Mouse (Mus musculus) c-Kit-positive CD71-positive TER-119-negative erythroid progenitor cells, embryonic 14.5 days (primary cell): ENCODE data around the gene Ipo4.

Source experiments
- DNase-seq: peaks from one replicate; pipeline ENCODE4 v3.0.0-alpha.2; 2013; ENCODE audit warnings: low read depth

The Ipo4 gene

DNA sequence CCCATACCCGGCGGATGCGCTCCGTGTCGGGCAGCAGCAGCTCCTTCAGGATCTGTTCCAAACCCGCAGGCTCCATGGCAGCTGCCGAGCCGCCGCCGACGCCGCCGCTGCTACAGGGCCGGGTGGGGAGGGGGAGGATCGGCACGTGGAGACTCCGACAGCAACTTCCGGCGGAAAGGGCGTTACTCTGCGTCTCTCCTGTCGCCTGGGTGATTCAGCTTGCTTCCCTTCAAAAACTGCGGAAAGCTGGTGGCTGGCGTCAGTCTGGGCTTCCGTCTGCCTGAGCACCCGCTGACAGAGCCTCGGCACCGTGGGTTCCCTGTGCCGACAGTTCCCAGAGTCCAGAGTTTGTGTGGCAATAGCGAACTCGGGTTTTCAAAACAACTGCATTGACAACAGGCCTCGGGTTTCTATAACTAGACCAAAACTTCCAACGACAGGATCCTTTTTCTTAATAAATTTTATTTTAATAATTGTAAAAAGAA lies at the start of gene Ipo4:
Ipo4 (minus strand) TSS at position 435 of the 485 bp plus-strand sequence.
- peak; percentile 78 for DNase-seq

DNA sequence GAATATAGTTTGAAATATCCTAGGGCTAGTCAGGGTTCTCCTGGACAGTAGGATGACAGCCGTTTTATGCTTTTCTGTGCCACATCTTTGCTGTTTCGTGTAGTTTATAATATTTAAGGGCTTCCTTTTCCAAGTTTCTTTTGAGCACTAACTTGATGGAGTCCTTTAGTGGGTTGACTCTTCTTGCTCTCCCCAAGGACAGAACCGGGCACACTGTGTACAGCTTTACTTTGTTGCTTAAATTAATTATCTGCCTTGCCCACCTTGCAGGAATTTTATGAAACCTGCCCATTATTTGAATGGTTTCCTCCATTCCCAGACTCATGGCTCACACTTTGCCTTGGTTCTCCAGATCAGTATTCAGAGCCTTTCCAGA lies 46.3 kb upstream of the Ipo4 start:
- no peak for DNase-seq

DNA sequence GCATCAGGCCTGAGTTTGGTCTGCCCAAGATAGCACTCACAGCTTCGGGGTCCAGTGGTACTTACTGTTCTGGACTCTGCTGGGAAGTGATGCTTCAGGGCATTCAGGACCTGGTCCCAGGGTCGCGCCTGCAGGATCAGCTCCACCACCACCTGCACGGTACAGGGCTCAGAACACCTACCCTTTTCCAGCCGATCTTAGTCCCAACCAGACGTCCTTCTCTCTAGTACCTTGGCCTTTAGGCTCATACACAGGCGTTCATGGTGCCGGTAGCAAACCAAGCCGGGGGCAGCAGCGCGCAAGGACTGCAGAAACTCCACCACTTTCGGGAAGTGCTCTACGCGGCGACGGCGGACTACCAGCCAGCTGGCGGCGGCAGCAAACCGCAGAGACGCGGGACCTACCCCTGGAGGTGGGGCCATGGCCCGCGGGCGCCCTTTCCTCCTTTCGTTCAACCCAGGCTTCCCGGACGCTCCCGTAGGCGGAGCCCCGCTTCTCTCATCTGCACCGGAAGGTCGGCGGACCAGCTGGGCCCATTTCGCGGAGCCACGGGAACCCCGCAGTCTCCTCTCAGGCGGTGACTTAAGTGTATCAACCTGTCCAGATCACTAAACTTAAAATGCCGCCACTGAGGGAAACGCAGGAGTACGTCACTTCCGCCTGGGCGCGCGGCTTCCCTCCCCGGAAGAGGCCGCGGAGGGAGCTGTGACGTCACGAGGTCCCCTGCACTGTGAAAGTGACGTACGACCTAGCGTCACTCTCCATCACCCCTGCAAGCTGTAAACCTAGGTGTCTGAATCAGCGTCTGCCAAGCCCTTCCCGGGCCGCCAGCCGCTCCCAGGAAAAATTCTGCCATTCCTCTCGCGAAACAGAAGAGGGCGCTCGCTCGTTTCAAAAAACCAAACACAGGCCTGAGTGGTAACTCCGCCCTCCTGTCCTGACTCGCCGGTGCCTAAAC lies 45.7 kb upstream of the Ipo4 start, which contains the start of gene Tinf2:
Tinf2 (minus strand) TSS at position 661 of the 958 bp plus-strand sequence.
- peak; percentile 95 for DNase-seq

DNA sequence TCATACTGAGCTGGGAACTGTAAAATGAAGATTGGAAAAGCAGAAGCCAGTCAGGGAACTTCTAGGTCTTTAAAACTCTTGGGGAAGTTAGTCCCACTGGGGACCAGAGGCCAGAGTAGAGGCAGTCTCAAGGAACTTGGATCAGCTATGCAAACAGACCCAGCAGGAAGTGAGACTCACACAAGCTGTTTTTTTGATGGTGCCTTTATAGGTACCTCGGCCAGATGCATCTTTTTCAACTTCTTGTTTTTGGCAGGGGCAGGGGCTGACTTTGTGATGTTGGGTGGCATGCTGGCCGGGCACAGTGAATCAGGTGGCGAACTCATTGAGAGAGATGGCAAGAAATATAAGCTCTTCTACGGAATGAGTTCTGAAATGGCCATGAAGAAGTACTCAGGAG lies 41.9 kb upstream of the Ipo4 start:
- no peak for DNase-seq

DNA sequence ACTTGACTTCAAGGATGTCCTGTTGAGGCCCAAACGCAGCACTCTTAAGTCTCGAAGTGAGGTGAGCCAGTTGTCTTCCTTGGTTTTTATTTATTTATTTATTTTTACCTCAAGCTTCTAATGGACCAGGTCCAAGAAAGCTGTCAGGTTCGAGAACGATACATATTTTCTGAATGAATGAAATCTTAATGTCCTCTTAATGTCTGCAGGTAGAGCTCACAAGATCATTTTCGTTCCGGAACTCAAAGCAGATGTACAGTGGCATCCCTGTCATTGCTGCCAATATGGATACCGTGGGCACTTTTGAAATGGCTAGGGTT lies 36.9 kb upstream of the Ipo4 start:
- DNase-seq, result no peak

DNA sequence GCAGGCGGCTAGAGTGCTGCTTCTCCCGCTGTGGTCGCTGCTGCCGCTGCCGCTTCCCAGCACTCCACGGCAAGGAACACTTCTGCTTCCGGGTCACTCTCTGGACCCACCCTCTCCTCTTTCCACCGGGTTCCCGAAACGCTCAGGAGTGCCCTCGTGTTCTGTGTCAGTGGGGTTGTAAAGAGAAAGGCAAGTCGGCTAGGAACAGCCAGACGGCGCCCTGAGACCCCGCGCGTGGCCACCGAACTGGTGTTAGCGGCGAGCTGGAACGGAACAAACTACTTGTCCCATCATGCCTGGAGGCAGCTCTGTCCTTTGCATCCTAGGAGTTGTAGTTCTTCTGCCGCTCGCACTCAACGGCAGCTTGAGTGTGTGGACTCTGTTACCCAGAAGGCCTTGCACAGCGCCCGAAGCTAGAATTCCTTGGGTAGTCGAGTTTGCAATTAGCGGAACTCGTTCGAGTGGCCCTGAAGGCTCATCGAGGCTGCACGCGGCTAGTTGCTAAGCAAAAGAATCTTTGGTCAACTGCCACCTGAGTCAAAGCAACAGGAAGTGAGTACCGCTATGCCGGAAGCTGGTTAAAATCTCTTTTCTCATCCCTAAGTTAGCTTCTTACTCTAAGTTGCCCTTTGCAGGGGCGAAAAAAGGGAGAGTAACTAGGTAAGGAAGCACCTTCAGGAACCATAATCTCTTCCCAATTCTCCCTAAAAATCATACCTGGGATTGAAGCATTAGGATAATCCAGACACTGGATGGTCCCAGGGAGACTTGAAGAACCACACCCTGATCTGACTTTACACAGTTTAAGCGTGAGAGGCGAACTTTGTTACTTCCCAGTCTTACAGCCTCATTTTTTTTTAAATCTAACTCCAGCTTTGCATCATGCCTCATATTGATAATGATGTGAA lies 36.3 kb upstream of the Ipo4 start, which contains the start of the genes Gmpr2 and Nedd8:
Gmpr2 (plus strand) TSS at position 109 of the 908 bp plus-strand sequence.
Nedd8 (minus strand) TSS at position 292 of the 908 bp plus-strand sequence.
- peak; percentile 94 for DNase-seq

DNA sequence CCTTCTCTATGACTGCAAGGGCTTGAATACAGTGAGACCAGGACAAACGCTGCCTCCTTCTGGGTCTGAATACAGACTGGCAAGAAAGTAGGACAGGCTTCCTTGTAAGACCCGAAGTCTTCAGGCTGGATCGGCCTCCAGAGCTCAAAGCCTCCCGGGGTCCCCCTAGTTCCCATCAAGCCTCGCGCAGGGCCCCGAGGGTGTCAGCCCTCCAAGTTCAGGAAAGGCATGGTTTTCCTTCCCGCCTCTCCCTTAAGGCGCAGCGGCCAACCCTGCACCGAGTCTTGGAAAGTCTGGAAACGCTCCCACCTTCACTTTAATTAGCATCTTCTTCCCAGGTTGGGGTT lies 35.7 kb upstream of the Ipo4 start:
- peak; percentile 19 for DNase-seq

DNA sequence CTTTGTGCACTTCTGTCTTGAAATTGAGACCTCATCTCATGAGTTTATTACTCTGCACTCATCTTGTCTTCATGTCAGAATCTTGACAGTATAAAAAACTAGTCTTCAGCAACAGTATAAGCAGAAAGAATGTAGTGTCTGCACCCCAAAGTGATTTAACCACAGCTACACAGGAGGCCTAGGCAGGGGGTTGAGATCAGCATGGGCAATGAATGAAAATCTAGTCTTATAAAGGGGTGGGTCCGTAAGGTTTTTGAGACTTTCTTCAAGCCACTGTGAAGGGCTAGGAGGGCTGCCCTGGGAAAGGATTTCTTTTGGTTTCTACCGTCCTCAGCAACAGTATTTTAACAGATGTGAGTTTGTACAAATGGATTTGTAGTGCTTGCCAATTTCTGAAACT lies 24.9 kb upstream of the Ipo4 start:
- DNase-seq, result no peak

DNA sequence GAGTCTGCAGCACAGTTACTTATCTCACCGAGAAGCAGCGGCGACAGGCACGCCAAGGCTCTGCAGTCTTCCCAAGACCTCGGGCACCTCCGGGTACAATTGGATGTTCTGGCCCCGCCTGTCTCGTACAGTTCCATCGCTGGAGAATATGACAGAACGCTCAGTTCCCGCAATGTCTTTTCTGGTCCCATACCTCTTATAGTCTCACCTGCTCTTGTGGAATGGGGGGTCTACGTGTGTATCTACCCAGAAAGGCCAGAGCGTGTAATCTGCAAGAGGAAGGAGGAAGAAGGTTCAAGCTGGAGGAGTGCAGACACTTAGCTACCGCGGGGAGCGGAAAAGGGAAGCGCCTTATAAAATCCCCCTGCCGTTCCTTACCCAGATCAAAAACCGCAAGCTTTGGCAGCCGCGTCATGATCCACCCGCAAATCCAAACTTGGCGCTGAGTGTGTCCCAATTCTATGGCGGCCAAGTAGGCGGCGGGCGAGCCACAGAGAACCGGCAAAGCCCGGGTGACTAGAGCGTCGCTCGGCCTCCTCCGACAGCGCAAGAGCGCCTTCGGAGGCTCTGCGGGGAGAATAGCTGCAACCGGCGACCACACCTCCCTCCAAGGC lies 24.3 kb upstream of the Ipo4 start, which contains the start of gene Mdp1:
Mdp1 (minus strand) TSS at position 549 of the 614 bp plus-strand sequence.
- peak; percentile 78 for DNase-seq

DNA sequence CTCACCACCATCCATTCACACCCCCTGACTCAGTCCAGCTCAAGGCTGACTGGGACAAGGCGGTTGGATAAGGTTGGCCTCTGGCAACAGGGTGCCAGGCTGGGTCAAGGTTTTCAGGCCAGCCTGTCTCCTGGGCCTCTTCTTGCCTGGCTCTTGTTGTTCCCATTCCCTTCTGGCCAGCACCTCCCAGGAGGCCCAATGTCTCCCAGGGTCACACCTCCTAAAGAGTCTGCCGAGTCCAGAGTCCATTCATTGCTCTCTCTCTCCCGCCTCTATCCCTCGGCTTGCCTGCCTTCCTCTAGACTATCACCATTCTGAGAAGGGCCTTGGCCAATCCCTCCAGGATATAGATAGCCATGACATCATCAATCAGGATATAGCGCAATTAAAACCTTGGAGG lies 22.3 kb upstream of the Ipo4 start:
- DNase-seq, result no peak

DNA sequence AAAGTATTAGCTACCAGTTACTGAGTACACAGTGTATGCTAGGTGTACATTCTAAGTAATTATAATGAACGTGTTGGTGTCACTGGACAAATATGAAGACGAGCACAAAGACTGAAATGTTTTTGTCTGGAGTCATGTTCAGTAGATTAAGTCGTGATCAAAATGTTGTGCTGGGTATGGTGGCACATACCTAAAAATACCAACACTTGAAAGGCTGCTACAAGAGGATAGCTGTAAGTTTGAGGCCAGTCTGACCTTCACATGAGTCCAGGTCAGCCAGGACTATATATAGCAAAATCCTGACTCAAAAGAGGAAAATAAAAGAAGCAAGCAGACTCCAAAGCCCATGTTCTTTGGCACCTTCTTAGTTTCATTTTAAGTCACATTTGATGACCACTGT lies 21.2 kb upstream of the Ipo4 start:
- no peak for DNase-seq

DNA sequence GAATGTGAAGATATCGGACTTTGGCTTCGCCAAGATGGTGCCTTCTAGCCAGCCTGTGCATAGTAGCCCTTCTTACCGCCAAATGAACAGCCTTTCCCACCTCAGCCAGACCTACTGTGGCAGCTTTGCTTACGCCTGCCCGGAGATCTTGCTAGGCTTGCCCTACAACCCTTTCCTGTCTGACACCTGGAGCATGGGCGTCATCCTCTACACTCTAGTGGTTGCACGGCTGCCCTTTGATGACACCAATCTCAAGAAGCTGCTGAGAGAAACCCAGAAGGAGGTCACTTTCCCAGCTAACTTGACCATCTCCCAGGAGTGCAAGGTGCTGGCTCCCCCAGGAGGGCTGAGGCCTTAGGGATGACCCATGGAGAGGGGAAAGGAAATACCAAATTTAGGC lies 15.8 kb upstream of the Ipo4 start:
- DNase-seq, result no peak

DNA sequence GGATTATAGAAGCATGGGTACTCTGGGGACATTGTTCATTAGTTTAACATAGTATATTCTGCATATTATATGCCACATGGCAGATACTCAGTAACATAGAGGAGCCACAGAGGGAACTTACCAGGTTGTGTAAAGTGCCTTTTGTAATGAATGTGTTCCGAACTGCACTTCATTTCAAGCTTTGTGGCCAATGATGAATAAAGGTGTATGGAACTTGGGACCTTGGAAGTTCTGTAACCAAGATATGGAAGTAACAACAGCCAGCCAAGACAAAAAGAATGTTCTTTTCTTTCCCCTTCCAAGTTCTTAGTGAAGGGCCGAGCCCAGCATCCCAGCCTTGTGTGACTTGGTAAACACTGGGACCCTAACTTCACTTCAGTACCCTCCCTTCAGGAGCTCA lies 14.1 kb upstream of the Ipo4 start, which contains the start of gene Tssk4:
Tssk4 (plus strand) TSS at position 301 of the 400 bp plus-strand sequence.
- DNase-seq, result no peak

DNA sequence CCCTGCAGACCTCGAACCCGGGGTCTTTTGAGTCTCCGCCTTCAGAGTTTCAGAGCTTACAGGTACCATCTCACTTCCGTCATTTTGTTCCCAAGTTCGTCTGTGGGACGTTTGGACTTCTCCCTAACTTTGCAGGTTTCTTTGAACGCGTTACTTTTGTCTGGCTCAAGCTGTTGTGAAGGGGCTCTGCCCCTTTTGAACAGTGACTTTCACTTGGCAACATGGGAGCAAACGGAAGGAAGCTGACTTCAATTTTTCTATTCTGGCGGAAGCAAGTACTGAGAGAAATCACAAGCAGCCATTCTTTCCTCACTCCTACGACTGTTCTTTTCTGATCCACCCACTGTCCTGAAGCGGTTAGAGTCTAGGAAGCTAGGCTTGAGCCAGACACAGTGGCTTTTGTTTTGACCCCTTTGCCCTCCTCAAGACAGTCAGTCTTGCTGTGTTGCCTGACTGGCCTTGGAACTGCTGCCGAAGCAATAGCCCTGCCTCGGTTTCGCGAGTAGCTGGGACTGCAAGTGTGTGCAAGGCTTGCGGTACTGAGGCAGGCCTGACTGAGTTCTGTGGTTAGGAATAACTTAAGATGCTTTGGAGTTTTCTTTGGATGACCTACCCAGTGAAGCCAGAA lies 8.6 kb upstream of the Ipo4 start:
- DNase-seq, result no peak

DNA sequence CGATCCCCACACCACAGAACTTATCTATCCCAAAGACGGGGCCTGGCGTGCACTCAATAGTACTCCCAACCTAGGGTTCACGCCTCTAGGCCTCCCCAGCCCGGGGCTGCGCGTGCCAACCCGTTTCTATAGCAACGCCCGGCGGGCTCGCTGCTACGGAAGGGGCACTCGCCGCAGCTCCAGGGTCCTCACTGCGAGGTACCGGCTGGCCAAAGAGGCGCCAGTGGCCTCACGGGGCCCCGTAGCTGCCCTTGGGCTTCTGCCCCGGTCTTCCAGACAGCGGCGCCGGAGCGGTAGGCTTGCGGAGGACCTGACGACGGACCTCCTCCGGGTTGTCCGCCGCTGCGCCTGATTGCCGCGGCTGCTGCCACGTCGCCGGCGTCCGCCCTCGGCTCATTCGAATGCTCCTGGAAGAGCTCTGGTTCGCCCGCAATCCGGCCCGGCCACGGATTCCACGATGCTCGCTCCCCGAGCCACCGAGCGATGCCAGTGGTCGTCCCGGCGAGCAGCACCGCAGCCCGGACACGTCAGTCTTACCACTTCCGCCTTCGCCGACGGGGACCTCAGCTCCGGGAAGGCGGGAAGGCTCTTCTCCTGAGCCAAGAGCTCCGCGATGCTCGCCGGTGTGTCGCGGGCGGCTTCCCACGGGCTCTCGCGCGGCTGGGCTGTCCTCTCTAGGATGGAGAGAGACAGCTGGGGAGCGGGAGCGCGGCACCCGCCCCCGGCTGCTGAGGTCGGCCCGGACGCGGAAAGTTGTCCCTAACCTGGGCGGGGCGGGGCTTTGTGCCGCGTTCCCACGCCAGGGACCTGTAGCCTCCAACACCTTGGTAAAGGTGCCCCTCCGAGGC lies 7.5 kb upstream of the Ipo4 start, which contains the start of gene Tm9sf1:
Tm9sf1 (minus strand) TSS at position 747 of the 848 bp plus-strand sequence.
- peak; percentile 69 for DNase-seq

DNA sequence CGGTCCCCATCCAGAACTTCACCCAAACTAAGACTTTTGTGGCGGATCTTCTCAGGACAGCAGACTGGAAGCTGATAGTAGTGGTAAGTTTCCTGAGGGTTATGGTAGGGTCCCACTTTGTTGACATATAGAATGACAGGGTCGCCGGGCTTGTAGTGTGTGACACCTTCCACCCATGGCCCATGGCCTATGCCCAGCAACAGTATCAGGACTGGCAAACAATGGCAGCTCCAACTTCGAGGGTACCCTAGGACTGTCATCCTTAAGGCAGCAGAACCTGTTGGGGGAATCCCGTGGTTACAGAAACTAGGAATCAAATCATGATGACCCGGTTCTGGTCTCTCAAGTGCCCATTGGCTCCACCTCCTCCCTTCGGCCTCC lies 6.9 kb upstream of the Ipo4 start:
- no peak for DNase-seq

DNA sequence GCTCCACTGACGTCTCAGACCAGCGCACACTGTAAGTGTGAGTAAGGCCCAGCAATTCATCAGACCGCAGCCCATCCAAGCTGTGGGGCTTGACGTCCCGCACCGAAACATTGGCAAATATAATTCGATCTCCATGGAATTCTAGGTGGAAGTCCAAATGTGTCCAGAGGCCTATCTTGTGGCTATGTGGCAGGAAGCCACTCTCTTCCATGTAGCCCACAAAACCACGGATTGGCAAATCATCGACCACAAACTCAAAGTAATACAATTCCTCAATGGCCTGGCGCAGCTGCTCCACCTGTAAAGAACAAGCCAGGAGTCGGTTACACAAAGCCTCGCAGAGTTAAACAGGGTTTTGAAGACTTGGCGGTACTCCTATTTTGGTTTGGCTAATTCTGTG lies 5.5 kb upstream of the Ipo4 start:
- DNase-seq, result no peak

DNA sequence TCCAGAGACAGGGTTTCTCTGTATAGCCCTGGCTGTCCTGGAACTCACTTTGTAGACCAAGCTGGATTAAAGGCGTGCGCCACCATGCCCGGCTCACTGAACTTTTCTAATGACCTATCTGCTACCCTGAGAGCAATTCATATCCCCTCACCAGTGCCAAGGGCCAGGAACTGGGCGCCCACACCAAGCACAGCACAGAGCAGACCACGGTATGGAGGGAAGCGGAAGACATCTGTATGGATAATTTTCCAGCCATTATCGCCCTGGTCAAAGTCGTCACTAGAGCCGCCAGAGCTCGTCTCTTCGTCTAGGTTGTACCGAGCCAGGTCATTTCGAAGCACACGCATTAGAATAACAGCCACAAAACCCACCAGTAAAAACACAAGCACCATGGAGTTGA lies 5.1 kb upstream of the Ipo4 start:
- DNase-seq, result no peak

DNA sequence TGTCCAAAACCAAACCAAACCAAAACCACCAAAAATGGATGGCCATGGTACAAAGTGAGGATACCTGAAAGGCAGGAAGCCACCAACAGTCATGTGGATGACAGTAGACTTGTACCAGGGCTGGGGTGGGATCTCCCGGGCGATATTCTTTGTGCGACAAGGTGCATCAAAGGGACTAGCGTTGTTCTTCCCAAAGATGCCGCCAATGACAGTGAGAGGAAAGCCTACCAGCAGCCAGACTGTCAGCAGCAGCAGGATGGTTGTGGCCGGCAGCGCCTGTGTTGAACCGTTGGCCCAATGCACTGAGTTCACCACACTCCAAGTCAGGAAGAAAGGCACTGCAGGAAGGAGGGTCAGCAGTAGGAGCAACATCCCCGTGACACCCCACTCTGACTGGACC lies 2.0 kb upstream of the Ipo4 start, which contains the start of gene Gm49378:
Gm49378 (minus strand) TSS at position 101 of the 400 bp plus-strand sequence.
- DNase-seq, result no peak

DNA sequence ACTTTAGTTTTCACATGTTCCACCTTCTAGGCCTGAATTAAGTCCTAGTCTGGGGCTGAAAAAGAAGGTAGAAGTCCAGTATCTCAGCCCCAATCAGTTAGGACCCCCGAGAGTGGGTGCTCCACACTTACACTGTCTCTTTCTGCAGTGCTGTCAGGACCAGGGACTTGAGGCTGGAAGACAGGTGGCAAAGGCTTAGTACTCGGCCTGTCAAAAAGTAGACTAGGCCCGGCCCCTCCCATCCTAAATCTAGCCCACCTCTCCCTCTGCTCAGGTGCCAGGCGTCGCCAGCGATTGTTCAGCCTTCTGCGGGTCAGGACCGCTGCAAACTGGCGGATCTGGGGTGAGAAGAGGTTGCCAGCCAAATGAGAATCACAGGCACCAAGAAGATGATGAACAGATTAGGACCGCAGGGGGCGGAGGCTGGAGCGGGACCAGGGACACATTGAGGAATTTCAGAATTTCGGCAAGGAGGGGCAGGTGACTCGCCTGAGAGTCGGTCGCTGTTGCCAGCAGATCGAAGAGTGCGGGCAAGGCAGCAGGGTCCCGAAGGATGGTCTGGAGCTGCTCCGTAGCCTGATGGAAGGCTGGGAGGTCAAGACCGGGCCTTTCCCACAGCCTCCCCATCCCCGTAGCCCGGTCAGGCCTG lies 759 bp downstream of the Ipo4 start:
- no peak for DNase-seq
